Mouse (Mus musculus) megakaryocyte, adult 5-6 weeks (primary cell): Measurements from ENCODE around the gene Syt14. TPM values are rescaled to one million over a fixed set of nuclear protein-coding genes. Genes with fewer than 3 reads are reported as not detected.

Experiments used
- total RNA-seq, 2 experiments: library from RNA; stranded (forward) in 1 of 2; stranded (reverse) in 1 of 2; fragments of 153-499, 151-499 nt in 1 of 2; fragments of 221-1000, 200-1000 nt in 1 of 2; gene quantifications; 2 replicates each; pipeline versions ENCODE4 v1.2.3 to v1.2.4; 2015 to 2017

Gene Syt14
- total RNA-seq, 2 experiments from 2014 or later = not detected

Other genes with a start within 250 kb of the Syt14 start
- gene Sertad4, start 180.0 kb downstream of the Syt14 start, total RNA-seq (2015) = not detected in 2 replicates
- gene Sertad4, start 180.0 kb downstream of the Syt14 start, total RNA-seq (2017) = not detected in 2 replicates
- 4.4 and 5.8 TPM in 2 replicates for gene Diexf, start 94.5 kb upstream of the Syt14 start, total RNA-seq (2015)
- gene Diexf, start 94.5 kb upstream of the Syt14 start, total RNA-seq (2017) = 8.4 and 10.4 TPM in 2 replicates
- gene Irf6, start 117.3 kb upstream of the Syt14 start, total RNA-seq (2015) = 0.21 TPM in 1 of 2 replicates, not detected in the other
- 0.24 and 0.26 TPM in 2 replicates for gene Irf6, start 117.3 kb upstream of the Syt14 start, total RNA-seq (2017)
- gene A130010J15Rik, start 132.3 kb upstream of the Syt14 start, total RNA-seq (2015) = 4.4 and 4.6 TPM in 2 replicates
- 4.6 and 5.2 TPM in 2 replicates for gene A130010J15Rik, start 132.3 kb upstream of the Syt14 start, total RNA-seq (2017)
- gene Traf3ip3, start 165.9 kb upstream of the Syt14 start, total RNA-seq (2015) = 86.6 and 94.4 TPM in 2 replicates
- gene Traf3ip3, start 165.9 kb upstream of the Syt14 start, total RNA-seq (2017) = 141 and 142 TPM in 2 replicates
- gene Lamb3, start 171.9 kb upstream of the Syt14 start, total RNA-seq (2015) = 2.2 and 3.4 TPM in 2 replicates
- 2.5 and 6.5 TPM in 2 replicates for gene Lamb3, start 171.9 kb upstream of the Syt14 start, total RNA-seq (2017)
- gene Hsd11b1, start 228.3 kb upstream of the Syt14 start, total RNA-seq (2015) = 77.6 and 78.5 TPM in 2 replicates
- 36.9 and 44.9 TPM in 2 replicates for gene Hsd11b1, start 228.3 kb upstream of the Syt14 start, total RNA-seq (2017)
- 31.0 and 35.4 TPM in 2 replicates for gene G0s2, start 237.4 kb upstream of the Syt14 start, total RNA-seq (2015)
- gene G0s2, start 237.4 kb upstream of the Syt14 start, total RNA-seq (2017) = 40.3 and 46.3 TPM in 2 replicates